Mouse (Mus musculus): ENCODE data around the gene Brip1.
A peak's percentile ranks its signal among the peaks of the same experiment; 100 is the strongest.

The Brip1 gene

GRCm38 (mm10) chr11:86106596-86106995 lies 94.4 kb downstream of the Brip1 start:
- DNase-seq = no peak

- DNase-seq = no peak
Observed at GRCm38 (mm10) chr11:86101191-86101590, 99.8 kb downstream of the Brip1 start.

- DNase-seq = no peak
Observed at GRCm38 (mm10) chr11:86099341-86099740, 101.7 kb downstream of the Brip1 start.

- DNase-seq = no peak
Observed at GRCm38 (mm10) chr11:86088815-86089214, 112.2 kb downstream of the Brip1 start.

- peak; percentile 30 for DNase-seq
Observed at GRCm38 (mm10) chr11:86084522-86084921, 116.5 kb downstream of the Brip1 start.

GRCm38 (mm10) chr11:86078025-86078424 lies 123.0 kb downstream of the Brip1 start:
- DNase-seq = peak; percentile 36

- peak; percentile 75 for DNase-seq
Observed at GRCm38 (mm10) chr11:86076966-86077365, 124.0 kb downstream of the Brip1 start.

- no peak for DNase-seq
Observed at GRCm38 (mm10) chr11:86076403-86076802, 124.6 kb downstream of the Brip1 start.

- peak; percentile 31 for DNase-seq
Observed at GRCm38 (mm10) chr11:86075371-86075770, 125.6 kb downstream of the Brip1 start.

- no peak for DNase-seq
Observed at GRCm38 (mm10) chr11:86068651-86069050, 132.3 kb downstream of the Brip1 start.

GRCm38 (mm10) chr11:86067154-86067553 lies 133.8 kb downstream of the Brip1 start:
- DNase-seq = no peak

- DNase-seq = no peak
Observed at GRCm38 (mm10) chr11:86064881-86065280, 136.1 kb downstream of the Brip1 start.

GRCm38 (mm10) chr11:86061243-86061642 lies 139.8 kb downstream of the Brip1 start:
- DNase-seq = no peak

GRCm38 (mm10) chr11:86059123-86059522 lies 141.9 kb downstream of the Brip1 start:
- DNase-seq = no peak

- no peak for DNase-seq
Observed at GRCm38 (mm10) chr11:86055806-86056205, 145.2 kb downstream of the Brip1 start.

GRCm38 (mm10) chr11:86051383-86051782 lies 149.6 kb downstream of the Brip1 start:
- no peak for DNase-seq

GRCm38 (mm10) chr11:86050430-86051280 lies 150.3 kb downstream of the Brip1 start:
- peak; percentile 89 for DNase-seq

GRCm38 (mm10) chr11:86039994-86040393 lies 161.0 kb downstream of the Brip1 start:
- no peak for DNase-seq

GRCm38 (mm10) chr11:86039355-86039754 lies 161.6 kb downstream of the Brip1 start:
- DNase-seq = peak; percentile 50

GRCm38 (mm10) chr11:86038701-86039100 lies 162.3 kb downstream of the Brip1 start:
- no peak for DNase-seq

GRCm38 (mm10) chr11:86032910-86033309 lies 168.1 kb downstream of the Brip1 start:
- DNase-seq = no peak

- DNase-seq = no peak
Observed at GRCm38 (mm10) chr11:86028034-86028433, 173.0 kb downstream of the Brip1 start.

GRCm38 (mm10) chr11:86026556-86027194 lies 174.3 kb downstream of the Brip1 start:
- DNase-seq = no peak

GRCm38 (mm10) chr11:86022439-86022838 lies 178.6 kb downstream of the Brip1 start:
- DNase-seq = peak; percentile 98
